Mouse (Mus musculus) kidney, adult 2 months (tissue): ENCODE measurements around the gene Igsf21.

ENCODE experiments used
- CTCF ChIP-seq: fragments of 200-500 bp; conservative IDR thresholded peaks from 2 replicates; pipeline ENCODE4 v1.5.1; 2011; ENCODE audit warnings: low read depth, mild to moderate bottlenecking, control low read depth, low read length, moderate library complexity, mixed read lengths; ENCODE audit not compliant: insufficient read depth, insufficient read length
- POLR2A ChIP-seq: fragments of 200-500 bp; IDR thresholded peaks from one replicate; pipeline ENCODE4 v1.6.1; 2011; ENCODE audit warnings: low read depth, low read length, control low read depth

GRCm38 (mm10) chr4:140131201-140131600, 115.4 kb downstream of the Igsf21 start:
- no peak for TF ChIP-seq POLR2A
- no peak for TF ChIP-seq CTCF
